Comparison of ENCODE assay signal across 8 mouse cellular contexts in the genomic region with DNA sequence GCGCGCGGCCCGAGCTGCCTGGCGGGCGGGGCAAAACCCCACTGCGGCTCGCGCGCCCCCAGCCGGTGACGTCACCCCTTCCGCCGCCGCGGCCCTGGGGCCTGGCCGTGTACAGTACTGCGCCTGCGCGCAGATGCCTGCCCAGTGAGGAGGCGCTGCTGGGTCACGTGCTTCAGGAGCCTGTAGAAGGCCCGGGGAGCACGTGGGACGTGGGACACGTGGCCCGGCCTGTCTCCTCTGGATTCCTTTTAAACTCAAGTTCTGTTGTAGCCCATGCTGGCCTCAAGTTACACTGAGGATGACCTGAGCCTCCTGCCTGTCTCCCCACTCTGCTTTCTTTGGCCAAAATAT. TPM values are rescaled to one million over a fixed set of nuclear protein-coding genes. Genes with fewer than 3 reads are reported as not detected.
DNase-seq lines count a peak whose midpoint lies in the region; ATAC-seq lines count a peak whose summit lies in the region.

A gene (minus strand): TSS at position 82 of the 351 bp plus-strand sequence.

- peaks cover 5% of the 10 kb centered on the region; the same call in 1 of the 2 replicates for H3K9me3 ChIP-seq in intestine, embryonic 14.5 days (ENCODE audit: control insufficient read depth, low read length)

- peak within 1 kb of the TSS; percentile 86 for H3K9ac ChIP-seq in intestine, embryonic 14.5 days (ENCODE audit: low read length)

- H3K4me2 ChIP-seq in intestine, embryonic 14.5 days (ENCODE audit: low read length): peak within 1 kb of the TSS; percentile 100

- intact Hi-C loops in gastrocnemius, postnatal 36 days (cut with DNase I): loop anchor here (5.0 kb wide), 1 partner anchor 76 kb away; a partner anchor contains a TSS
- intact Hi-C loops in left cerebral cortex, postnatal 10 days (cut with DNase I): loop anchor here (5.0 kb wide), 2 partner anchors 76 to 114 kb away; a partner anchor contains a TSS

- peak; percentile 88 for ATAC-seq in intestine, embryonic 14.5 days (replicated peaks; ENCODE audit: low FRiP score, low TSS enrichment, low read depth)
- ATAC-seq in megakaryocyte progenitor cell, adult 5-6 weeks (replicated peaks; ENCODE audit: poor library complexity): peak; percentile 32

- WGBS in intestine, embryonic 14.5 days: 0% methylated on average over 27 of the region's 27 CpGs

- H3K27me3 ChIP-seq in intestine, embryonic 14.5 days (replicated peaks; ENCODE audit: control insufficient read depth, insufficient read depth, low read length): peaks cover 33% of the 10 kb centered on the region

- H3K4me1 ChIP-seq in intestine, embryonic 14.5 days (replicated peaks; ENCODE audit: control insufficient read depth, insufficient read depth, low read length): peaks cover 34% of the 10 kb centered on the region

- no peaks in the 10 kb centered on the region for H3K36me3 ChIP-seq in intestine, embryonic 14.5 days (ENCODE audit: control insufficient read depth, insufficient read depth, low read length)

- peak; percentile 97 to 98 for DNase-seq in adrenal gland, adult (ENCODE audit: inconsistent age in 2 of 2, low spot score in 1 of 2)
- DNase-seq in embryo, embryonic 10 days (ENCODE audit: low spot score): peak; percentile 97
- peak; percentile 78 to 86 for DNase-seq in gastrocnemius, postnatal 36 days
- DNase-seq in intestine, embryonic 14.5 days (ENCODE audit: low spot score): no peak
- peak; percentile 98 for DNase-seq in left cerebral cortex, postnatal 10 days (ENCODE audit: extremely low spot score in 1 of 2, low spot score in 2 of 2)
- peak; percentile 99 for DNase-seq in right cerebral cortex, postnatal 14 days
- DNase-seq in urinary bladder, postnatal 25 days (ENCODE audit: low spot score): peak; percentile 93

- peak within 1 kb of the TSS; percentile 77 for H3K27ac ChIP-seq in intestine, embryonic 14.5 days (ENCODE audit: low read depth)

- peak within 1 kb of the TSS; percentile 76 for H3K4me3 ChIP-seq in intestine, embryonic 14.5 days (ENCODE audit: low read depth, low read length)

RNA-seq across cellular contexts. Expression of the gene that starts here (rescaled TPM):
- total RNA-seq in gastrocnemius, postnatal 36 days (2021): 10 to 100 TPM; 35.0 to 45.6 TPM
- polyA plus RNA-seq in intestine, embryonic 14.5 days (2014; fragmentation: Nextera tagmentation; extraction: Ambion mirVana): 94.4 and 99.6 TPM in 2 replicates
- 100 to 1,000 TPM; 667 to 674 TPM for total RNA-seq in left cerebral cortex, postnatal 10 days (2021)
- 35.9 and 39.7 TPM in 2 replicates for total RNA-seq in megakaryocyte progenitor cell, adult 5-6 weeks (2015)
- 35.3 and 38.5 TPM in 2 replicates for total RNA-seq in megakaryocyte progenitor cell, adult 5-6 weeks (2017)

Comparison
In these comparisons a context has a peak if more than half of its experiments do, and no peak if none do; other contexts are left out.
1. RNA of the gene that starts here (total RNA-seq): 667 to 674 TPM in left cerebral cortex, postnatal 10 days; 35.0 to 45.6 TPM in gastrocnemius, postnatal 36 days and 35.3 to 39.7 TPM in megakaryocyte progenitor cell, adult 5-6 weeks; every median in the first group is over 10 times any median in the second.